Mouse (Mus musculus): ENCODE measurements around the gene Ambra1.

Gene Ambra1

DNA sequence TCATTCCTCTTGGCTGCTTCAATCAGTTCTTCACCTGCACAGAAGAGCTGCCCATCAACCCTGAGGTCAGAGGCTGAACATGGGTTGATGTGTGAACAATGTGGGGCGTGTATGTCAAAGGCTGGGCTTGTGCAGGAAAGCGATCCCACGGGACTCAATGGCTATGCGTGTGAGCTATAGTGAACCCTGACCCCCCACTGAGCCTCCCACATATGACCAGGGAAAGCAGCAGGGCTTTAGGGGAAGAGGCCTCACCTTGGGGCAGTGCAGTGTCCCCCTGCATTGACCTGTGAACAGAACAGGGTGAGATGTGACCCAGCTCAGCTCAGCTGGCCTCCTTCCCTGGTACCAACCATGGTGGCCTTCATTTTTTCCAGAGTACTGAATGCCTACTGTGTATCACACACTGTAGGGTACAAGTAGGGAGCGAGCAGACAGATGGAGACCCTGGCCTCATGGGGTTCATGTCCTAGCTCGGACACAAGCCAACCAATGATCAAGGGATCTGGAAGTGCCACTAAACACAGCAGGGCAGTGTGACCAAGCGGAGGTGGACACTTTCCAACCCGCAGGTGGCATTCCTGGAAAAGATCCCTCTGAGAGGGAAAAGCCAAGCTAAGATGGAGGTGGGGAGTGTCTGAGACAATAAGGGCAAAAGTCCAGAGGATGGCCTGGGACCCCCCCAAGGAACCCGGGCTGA lies 205.0 kb downstream of the Ambra1 start:
- DNase-seq (ENCODE audit: low spot score) = no peak

DNA sequence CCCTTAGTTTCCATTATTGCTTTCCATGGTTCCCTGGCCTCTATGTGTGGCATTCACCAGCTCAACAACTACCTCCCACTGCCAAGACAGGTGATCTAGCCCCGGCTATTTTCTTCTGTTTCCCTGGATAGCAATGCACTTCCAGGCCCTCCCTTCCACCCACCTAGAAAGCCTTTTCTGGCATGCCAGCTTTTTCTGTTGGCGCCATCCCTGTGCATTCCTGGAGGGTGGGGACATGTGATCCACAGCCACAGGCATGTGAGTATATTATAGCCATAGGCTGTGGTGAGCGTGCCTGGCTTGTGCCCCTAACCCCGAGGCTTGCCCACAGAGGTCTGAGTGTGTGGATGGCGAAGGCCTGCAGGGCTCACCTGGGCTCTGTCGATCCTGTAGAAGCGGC lies 206.2 kb downstream of the Ambra1 start:
- no peak for DNase-seq (ENCODE audit: low spot score)

DNA sequence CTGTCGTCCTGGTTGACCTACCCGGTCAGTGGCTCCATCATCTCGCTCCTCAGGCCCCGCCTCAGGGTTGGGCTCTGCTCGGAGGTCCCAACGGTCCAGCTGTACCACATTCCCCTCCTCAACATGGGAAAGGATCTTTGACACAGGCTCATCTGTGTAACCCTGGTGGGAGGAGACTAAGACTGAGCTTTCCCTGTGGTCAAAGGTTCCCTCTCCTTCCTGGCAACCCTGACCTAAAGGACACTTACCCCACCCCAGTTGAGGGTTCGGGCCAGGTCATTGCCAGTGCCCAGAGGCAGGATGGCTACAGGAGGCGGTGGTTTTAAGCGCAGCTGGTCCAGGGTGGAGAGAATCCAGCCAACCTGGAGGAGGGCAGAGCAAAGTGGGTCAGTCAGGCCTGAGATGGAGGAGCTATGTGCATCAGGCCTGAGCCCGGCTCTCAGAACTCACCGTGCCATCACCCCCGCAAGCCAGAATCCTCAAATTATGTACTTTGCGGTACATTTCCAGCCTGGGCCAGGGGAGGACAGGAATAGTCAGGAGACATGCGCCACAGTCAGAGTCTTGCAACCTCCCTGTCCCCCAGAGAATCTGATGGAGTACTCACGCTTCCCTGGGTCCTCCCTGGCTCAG lies 209.5 kb downstream of the Ambra1 start:
- no peak for DNase-seq (ENCODE audit: low spot score)

DNA sequence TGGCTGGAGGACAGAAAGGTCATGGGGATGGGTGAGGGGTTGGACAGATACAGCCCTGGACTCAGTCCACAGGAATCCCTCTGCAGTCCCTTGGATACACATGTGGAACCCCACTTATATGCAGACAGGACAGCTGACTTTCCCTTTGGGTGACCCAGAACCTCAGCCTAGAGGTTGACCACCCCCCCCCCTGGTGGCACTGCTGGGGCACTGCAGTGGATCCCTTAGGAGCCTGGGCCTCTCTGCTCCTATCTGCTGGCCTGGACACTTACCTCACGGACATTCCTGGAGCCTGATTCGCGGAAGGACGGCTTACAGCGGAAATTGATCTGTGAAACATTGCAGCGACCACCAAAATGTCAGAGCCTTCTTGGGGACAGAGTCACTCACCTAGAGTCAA lies 212.4 kb downstream of the Ambra1 start:
- no peak for DNase-seq (ENCODE audit: low spot score)

DNA sequence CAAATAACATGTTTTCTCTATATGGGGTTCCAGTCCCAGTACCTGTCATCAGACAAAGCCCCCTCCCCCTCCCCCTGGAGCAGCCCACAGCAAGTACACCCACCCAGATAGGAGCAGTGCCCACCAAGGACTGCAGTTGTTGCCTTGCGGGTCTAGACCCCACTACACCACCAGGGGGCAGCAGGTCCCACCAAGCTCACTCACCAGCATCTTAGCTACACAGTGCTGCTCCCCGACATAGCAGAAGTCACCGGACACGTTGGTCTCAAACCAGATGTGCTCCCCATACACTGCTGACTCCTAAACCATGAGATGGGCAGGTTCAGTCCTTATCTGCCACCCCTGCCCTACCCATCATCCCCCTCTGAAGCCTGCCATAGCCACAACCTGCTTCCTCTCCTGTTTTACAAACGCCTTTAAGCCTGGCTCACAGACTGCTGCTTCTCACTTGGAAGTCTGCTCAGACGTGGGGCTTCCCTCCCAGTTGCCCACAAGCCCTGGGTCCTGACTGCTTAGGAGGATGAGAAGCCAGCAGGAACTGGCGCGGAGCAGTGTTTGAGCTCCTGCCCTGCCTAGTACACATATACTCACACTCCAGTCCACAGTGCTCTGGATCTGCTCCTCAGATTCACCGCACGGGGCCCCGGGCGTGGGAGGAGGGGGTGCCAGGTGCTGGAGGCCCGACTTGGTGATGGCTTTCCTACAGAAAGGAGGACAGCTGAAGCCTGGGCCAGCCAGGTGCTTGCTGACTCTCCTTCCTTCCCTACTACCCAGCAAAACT lies 214.4 kb downstream of the Ambra1 start:
- DNase-seq (ENCODE audit: low spot score) = peak; percentile 89

DNA sequence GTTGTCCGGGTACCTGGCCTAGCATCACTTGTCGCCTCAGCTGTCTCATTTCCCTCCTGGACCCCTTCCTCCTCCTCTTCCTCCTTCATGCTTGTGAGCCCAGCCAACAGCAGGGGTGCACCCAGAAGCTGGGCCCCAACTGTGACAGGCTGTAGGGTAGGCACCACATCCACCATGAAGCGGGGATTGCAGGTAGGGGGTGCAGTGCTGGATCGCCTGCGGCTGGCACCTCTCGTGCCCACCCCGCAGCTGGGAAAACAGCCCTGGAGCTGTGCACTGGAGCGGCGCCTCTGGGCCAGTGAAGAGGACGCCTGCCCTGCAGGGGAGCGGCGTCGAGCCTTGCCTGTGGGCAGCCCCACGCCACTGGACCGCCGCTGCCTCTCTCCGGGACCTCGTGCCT lies 215.5 kb downstream of the Ambra1 start, which contains the start of gene Gm9821:
Gene Gm9821 (plus strand): TSS at position 221 of the 400 bp plus-strand sequence.
- DNase-seq (ENCODE audit: low spot score) = no peak

DNA sequence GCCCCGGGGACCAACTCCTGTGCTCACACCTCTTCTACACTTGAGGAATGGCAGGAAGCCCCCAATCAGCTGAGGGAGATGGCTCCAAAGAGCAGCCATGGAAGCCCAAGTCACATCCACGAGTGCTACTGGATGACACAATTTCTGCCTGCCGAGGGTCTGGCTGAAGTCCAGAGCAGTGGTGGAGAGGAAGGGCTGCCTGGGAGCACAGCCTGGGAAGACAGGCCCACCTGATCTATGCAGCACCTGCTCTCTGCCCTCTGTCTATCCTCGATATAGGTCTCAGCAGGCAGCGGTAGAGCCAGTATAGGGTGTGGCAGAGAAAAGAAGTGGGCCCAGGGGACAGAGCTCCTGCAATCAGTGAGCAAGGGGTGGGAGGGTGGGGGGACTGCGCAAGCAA lies 216.9 kb downstream of the Ambra1 start:
- DNase-seq (ENCODE audit: low spot score) = no peak

DNA sequence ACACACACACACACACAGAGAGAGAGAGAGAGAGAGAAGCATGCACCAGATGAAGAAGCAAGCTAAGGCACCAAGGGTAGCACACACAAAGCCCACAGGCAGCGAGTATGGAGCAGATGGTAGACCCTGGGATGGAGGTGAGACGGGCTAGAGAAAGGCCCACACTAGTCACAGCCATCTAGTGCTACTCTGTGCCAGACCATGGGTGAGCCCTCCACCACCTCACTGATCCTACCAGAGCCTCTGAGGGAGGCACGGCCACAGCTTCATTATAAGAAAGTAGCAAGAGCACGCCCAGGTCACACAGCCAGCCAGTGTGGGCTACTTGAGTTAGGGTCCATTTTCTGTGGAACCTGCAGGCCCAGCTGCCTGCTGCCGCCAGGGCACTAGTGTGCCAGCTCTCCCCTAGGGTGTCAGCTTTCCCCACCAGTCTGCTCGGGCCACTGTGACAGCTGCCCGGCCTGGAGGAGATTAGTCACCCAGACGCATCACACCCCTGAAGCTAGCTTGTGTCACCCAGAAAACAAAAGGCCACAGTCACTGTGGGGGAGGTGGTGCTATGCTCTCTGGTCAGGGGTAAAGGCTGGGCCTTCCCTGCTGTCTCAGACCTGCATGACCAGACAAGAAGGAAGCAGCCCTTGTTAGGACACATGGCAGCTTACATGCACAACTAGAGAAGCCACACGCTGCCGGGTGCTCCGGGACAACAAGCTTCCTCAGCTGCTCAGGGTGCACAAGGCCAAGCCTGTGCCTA lies 217.6 kb downstream of the Ambra1 start:
- DNase-seq (ENCODE audit: low spot score) = no peak

DNA sequence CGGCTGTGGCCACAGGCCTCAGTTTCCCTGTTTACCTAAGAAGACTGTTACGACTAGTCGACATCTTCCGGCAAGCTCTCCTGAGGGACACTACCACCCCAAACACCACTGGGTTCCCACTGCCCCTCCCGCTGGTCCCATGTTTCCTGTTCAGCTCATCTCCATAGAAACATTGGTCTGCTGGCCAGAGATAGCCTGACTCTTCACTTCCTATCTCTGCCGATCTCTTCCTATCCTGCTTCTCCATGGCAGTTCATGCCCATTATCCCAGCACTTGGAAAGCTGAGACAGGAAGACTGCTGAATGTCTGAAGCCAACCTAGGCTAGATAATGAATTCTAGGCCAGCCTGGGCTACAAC lies 218.2 kb downstream of the Ambra1 start:
- DNase-seq (ENCODE audit: low spot score) = no peak

DNA sequence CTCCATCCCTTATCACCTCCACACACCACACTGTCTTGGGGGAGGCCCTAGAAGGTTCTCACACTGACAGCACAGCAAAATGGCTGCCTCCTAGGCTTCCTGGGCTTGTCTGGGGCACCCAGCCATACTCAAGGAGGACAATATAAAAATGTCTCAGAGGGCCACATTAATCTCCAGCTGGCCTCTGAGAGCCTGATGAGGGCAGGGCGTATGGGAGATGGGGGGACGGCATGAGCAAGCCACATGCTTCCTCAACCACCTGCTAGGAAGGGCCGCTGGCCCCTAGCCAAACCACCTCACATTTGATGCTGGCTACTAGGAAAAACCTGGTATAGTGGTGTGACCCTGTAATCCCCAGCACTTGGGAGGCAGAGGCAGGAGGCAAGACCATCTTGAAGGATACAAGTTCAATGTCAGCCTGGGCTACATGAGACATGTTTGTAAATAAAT lies 218.9 kb downstream of the Ambra1 start:
- no peak for DNase-seq (ENCODE audit: low spot score)

DNA sequence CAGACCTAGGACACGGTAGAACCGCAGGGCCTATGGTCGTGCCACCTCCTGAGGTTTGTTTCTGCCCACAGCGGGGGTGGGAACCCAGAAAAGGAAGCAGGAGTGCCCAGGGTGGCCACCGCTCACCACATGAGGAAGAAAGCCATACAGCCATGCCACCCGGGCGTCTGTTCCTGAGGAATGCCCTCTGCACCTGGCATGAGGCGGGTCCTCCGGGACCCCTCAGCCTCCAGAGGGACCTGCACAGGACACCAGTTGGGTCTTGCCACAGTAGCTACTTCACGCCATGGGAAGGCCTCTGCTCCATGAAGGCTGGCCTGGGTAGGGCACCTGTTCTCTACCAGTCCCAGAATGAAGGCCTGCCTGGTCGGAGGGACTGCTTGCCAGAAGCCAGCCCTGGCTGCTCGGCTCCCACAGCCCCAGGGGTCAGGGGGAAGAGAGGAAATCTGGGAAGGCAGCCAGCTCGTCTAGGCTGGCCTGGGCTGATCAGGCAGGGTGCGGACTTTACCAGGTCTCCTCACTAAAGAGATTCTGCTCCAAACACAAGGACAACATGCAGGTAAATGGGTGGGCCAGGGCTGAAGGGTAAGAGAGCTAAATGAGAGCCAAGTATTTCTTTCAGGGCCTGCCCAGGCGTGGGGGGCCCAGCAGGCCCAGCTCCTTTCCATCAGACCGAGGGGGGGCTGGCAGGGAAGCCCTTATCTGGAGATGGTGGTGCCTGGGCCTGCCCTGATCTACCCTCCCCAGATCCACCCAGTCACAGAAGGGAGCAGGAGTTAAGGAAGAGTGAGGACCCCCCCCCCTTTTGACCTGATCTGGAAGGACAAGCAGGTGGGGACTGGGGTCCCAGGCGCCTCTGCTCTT lies 219.7 kb downstream of the Ambra1 start:
- DNase-seq (ENCODE audit: low spot score) = no peak

DNA sequence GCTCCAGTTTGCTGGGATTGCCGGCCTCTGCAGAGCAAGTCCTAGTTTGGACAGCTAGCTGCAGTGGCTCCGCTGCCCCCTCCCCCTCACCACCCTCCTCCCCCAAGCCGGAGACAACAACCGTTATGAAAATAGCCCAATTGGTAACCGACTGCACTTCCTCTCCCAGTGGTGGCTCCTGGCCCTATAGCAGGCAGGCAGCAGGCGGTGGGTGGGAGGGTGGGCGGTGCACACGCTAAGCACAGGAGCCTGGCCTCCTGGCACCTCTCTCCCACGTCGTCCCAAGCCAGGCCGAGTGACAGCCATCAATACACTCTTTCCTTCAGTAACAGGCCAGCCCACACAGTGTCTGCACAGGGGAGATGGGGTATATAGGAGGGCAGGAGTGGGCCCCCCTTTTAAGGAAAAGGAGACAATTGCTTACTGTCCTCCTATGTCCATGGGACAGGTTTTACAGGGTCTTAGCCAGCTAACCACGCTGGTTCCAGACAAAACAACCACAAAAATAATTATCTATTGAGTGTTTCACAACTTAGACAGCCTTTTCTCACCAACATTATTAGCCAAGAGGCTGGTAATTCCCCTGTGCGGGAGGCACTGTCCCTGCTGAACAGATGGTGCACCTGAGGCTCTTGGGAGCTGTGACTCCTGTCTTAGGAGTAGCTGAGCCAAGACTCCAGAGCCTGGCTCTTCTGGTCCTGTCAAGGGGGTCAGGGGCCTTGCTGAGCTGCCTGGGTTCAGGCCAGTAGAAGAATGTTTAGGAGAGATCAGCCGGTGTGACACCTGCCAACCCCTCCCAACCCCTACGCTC lies 220.5 kb downstream of the Ambra1 start:
- DNase-seq (ENCODE audit: low spot score) = no peak

DNA sequence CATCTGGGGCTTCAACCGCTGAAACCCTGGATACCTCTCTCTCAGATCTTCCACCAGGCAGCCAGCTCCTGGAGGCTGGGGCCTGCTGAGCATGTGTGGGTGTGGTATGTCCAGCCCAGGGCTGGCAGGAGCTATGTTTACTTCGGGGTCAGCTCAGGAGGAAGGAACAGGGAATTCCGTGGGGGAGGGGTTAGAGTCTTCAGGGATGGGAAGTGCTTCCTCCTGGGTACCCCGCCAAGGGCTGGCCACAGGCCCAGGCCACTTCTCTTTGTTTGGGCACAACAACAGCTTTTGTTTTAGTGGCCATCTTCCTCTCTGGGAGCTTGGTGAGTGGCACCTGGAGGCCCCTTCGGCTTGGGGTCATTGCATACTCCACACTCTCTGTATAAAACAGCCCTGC lies 223.9 kb downstream of the Ambra1 start:
- DNase-seq (ENCODE audit: low spot score) = peak; percentile 70

DNA sequence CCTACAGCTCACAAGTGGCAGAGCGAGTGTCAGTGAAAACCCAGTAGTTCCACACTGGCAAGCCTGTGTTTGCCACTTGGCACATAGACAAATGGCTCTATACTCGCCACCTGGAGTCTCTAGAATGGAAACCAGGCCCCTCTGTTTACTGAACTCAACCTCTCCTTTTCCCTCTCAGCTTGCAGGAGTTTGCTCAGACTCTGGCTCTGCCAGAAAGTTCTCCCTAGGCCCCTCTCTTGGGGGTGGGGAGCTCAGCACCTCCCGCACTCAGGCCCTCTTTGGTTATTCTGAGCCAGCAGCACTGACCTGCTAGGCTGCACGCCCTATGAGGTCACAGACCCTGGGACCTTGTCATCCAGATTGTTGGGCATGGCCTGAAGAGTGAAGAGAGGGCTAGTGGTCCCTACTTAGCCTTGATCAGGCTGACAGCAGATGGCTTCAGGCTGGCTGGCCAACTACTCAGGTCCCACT lies 225.2 kb downstream of the Ambra1 start:
- no peak for DNase-seq (ENCODE audit: low spot score)

DNA sequence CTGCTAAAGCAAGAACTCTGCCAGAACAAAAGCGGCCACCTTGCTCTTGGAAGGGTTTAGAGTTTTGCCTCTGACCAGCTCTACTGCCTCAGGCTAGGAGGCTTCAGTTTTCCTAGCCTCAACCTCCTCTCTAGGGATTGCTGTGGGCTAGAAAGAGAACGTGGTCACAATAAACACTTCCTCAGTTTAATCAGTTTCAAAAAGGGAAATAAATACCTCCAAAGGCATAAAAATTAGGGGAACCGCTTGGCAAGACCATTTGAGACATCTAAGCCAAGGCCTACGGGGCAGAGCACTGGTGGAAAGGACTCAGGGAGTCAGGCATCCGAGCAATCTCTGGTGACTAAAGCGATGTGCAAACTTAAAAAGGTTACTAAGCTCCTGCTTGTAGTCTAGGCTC lies 225.9 kb downstream of the Ambra1 start:
- DNase-seq (ENCODE audit: low spot score) = no peak

DNA sequence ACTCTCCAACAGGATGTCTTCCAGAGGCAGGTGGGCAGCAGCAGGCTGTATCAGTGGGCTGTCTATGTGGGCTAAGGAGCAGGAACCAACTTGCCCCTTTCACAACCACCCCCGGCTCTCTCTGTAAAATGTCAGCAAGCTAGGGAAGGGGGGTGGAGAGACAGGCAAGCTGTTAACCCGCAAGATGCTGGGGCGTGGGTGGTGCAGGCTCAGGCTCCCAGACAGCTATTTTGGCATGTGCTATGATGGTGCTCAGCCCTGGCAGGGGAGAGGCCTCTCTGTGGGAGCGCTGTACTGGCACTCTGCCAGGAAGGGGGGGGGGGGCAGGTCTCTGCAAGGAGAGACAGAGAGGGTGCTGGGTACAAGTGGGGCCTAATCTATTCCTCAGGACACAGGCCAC lies 227.2 kb downstream of the Ambra1 start:
- DNase-seq (ENCODE audit: low spot score) = no peak

DNA sequence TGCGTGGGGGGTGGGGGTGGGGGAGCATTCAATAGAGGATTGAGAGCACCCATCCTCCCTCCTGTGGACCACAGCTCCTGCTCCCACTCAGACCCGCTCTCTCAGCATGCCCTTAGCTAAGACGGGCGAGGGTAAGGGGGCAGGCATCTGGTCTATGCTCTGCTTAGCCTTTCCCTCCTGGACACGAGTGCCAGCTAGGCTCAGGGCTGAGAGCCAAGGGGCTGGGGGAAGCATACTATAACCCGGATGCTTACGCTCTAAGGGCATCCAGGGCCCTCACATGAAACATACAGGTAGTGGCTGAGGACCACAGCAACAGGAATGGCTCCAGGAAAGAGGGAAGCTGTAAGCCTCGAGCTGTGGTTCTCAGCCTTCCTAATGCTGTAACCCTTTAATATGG lies 228.1 kb downstream of the Ambra1 start:
- DNase-seq (ENCODE audit: low spot score) = no peak

DNA sequence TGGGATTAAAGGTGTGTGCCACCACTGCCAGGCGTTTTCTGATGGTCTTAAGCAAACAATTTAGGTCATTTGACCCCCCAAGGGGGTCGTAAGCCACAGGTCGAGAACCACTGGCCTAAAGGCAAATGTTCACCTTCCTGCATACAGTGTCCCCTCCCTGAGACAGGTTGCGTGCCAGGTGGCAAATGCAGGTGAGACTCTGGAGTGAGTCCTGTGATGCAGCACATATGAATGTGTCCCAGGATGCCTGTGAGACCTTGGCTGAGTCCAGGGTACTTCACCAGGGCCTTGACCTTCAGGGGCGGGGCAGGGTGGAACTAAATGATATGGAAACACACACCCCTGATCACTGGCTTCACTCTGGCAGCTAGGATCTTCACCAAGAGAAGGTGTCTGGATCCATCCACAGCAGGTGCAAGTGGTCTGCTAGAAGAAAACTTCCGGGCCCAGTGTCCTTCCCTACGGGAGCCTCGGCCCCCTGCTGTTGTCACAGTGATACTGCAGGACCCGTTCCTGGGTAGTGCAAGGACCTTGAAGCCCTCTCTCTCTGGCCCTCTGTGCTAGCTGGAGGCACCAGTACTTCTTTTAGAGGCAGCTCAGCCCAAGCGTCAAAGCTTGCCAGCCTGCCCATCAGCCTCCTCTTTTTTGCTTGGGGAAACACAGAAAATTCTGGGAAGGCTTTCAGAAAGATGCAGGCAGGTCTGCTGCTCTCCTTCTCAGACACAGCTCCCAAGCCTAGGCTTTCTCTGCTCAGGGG lies 228.9 kb downstream of the Ambra1 start:
- peak; percentile 74 for DNase-seq (ENCODE audit: low spot score)

DNA sequence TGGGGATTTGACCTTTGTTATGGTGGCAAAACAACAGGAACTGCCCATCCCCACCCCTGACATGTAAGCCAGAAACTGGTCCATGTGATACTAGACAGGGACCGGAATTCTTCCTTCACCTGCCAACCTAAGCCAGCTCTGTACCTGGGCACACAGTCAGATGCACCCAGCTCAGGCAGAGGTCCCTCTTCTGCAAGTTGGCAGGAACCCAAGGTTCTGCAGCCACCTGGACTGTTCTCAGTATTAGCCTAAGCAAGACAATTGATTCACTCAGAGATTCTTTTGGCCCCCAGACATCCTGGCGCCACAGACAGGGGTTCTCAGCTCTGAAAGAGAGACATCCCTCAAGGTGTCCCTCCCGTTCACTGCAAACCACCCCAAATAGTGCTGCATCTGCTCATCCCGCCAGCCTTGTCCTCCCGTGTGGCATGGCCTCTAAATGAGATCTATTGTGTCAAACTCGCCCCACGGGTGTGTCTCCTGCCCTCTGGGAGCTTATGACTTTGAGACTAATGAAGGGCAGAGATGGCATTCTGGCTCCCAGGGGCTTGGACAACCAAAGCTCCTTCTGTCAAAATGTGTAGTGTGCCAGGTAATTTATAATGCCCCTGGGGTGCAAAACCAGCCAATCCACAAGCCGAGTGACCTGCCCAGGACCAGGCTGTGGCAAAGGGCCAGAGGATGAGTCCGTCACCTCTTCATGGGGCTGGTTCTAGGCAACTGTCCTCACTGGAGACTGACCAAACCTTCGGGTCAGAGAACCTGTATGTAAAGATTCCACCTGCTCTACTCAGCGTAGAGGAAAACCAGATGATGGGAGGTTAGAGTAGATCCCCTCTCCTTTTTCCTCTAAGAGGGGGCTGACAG lies 229.8 kb downstream of the Ambra1 start:
- DNase-seq (ENCODE audit: low spot score) = no peak

Data from testis, postnatal 10 days (tissue).